Mouse (Mus musculus) kidney, postnatal 10 days (tissue): ENCODE measurements around the gene Ssxb10.
A peak's percentile ranks its signal among the peaks of the same experiment; 100 is the strongest.
"Not testable (repeated sequence)": the region's sequence is repeated elsewhere in the genome, so short reads cannot be mapped to it uniquely, and the experiment has no call there.

ENCODE experiments used
- DNase-seq: peaks from one replicate; pipeline ENCODE4 v3.0.0; 2021; ENCODE audit warnings: mixed read lengths

Gene Ssxb10

DNA sequence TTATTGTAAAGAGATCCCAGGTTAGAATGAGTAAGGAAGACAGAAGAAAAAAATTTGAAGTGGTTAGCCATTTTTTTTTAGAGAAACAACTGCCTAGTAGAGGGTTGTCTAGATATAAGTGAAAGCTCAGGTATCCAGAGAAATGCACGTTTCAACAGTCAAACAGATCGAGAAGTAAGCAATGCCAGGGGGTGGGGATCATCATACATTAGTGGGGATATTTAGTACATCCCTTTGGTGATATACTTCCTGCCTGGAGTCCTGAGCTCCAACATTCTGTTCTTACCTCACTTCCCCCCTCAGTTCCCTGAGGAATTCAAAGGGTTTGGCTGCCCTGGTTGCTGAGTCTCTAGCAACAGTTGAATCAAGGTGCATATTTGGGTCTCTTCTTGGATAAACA is at the start of gene Ssxb10:
Ssxb10 (plus strand) TSS at position 301 of the 400 bp plus-strand sequence.
- DNase-seq, result no peak

DNA sequence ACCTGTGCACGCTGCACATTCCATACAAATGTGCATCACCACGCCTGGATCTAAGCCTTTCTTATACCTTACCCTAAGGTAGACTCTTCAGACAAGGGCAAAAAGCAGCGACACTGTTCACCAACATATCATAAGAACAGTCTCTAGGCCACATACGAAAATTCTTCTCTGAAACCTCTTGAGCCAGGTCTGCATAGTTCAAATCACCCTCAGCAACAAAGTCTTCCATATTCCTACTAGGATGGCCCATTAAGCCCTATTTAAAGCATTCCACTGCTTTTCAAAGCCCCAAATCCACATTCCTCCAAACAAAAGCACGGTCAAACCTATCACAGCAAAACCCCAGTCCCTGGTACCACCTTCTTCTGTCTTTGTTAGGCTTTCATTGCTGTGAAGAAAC is 38.6 kb upstream of the Ssxb10 start:
- DNase-seq, result no peak

DNA sequence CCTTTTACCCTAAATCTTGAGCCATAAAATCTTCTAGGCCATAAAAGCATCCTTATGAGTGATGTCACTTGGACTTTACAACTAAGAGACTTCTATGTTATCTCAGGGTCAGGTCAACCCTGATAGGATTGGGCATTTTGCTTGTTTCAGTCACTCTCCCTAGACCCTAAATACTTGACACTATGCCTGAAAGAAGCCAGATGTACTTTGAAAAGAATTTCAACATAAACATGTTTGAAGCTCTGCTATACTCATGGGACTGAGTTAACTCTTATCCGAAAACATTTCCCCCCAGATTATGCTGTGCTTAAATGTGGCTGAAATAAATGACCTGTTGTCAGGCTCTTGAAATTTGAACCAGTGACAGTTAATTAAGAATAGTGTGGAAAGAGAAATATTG is 17.9 kb upstream of the Ssxb10 start:
- no peak for DNase-seq

DNA sequence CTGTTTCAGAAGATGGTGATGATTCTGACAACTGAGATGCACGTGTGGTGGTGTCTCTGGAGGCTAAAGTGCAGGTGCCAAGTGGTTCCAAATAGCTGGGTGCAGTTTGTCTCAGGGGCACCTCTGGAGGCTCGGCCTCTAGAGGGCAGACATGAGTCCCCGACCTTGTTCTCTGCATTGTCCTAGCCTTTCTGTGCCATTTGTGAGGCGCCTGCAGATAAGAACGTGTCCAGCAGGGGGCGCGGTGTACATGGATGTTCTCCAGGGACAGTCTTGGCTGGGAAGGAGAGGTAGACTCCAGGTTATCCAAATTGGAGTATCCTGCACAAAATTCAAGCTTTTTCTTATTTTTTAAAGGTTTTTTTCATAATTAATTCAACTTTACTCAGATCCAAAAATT is 12.3 kb upstream of the Ssxb10 start:
- peak; percentile 50 for DNase-seq

DNA sequence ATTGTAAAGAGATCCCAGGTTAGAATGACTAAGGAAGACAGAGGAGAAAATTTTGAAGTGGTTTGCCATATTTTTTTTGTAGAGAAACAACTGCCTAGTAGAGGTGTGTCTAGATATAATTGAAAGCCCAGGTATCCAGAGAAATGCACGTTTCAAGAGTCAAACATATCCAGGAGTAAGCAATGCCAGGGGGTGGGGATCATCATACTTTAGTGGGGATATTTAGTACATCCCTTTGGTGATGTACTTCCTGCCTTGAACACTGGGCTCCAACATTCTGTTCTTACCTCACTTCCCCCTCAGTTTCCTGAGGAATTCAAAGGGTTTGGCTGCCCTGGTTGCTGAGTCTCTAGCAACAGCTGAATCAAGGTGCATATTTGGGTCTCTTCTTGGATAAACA is 39.5 kb downstream of the Ssxb10 start, which contains the start of gene Ssxb9:
Ssxb9 (plus strand) TSS at position 301 of the 400 bp plus-strand sequence.
- not testable (repeated sequence) for DNase-seq
